Mouse (Mus musculus) liver, adult 2 months (tissue): ENCODE data around the gene Prkcb.

Experiments used
- CTCF ChIP-seq: fragments of 200-500 bp; IDR thresholded peaks from 2 replicates; pipeline ENCODE4 v1.5.1; 2011; ENCODE audit warnings: low read depth, low read length, control low read depth
- POLR2A ChIP-seq: fragments of 200-500 bp; IDR thresholded peaks from 2 replicates; pipeline ENCODE4 v1.6.1; 2011; ENCODE audit warnings: low read length, control low read depth; ENCODE audit not compliant: insufficient read depth; ENCODE audit errors: extremely low read depth

GRCm38 (mm10) chr7:122339476-122339875 is 50.9 kb downstream of the Prkcb start:
- TF ChIP-seq POLR2A (no peak), CTCF (no peak)
